Mouse (Mus musculus): Measurements from ENCODE around the gene Grik4. TPM values are rescaled to one million over a fixed set of nuclear protein-coding genes. Genes with fewer than 3 reads are reported as not detected.

The Grik4 gene
- total RNA-seq, 2 experiments from 2014 or later = 17.7 to 18.3 TPM

DNA sequence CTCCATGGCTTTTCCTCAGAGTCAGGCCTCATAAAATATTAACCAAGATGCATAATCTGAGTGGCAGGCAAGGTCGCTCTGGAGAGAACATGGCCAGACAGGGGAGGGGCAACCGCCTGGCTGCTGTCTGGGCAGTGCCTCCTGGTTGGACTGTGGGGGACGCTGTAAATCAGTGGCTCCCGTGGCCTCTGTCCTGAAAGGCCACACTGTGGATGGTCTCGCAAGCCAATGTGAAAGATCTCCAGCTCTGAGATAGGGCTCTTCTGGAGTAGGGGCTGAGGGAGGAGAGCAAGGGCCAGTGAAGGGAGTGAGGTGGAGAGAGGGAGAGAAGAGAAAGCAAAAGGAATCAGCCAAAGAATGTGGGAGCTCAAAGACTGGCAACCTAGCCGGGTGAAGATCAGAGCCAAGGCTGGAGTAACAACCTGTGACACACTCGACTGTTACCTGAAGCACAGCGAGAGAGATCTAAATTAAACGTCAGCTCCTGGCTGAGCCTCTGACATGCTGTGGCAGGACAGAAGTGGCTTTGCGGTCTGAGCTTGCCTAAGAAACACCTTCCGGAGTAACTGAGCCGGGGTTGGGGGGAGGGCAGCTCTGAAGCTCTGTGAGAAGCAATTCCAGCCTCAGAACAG is 270.8 kb downstream of the Grik4 start:
- no peak for TF ChIP-seq CTCF (IDR thresholded peaks at IDR 0.05)
- Histone ChIP-seq H3K27ac (no peak overlapping the region), H3K4me3 (no peak overlapping the region)
- no peak for DNase-seq (ENCODE audit: extremely low spot score in 1 of 2, low spot score in 2 of 2)
- intact Hi-C loops (cut with DNase I) = no loop called here

DNA sequence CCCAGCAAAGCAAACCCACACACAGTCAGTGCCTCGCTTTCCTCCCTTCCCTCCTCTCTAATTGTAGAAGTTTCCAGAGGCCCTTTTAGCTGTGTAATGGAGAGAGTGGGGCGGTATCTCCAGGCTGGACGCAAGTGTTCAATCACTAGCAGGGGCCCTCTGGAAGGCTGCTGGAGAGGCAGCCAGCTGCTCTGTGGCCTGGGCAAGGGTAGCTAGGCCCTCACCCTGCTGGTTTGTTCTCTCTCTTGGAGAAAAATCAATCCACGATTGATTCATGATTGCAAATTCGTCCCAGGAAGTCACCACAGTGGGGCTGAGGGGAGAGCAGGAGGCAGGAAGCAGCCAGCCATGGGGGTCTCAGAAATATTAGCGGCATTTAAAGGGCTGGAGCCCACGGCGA is 271.3 kb downstream of the Grik4 start:
- intact Hi-C loops (cut with DNase I) = no loop called here
- TF ChIP-seq CTCF (IDR thresholded peaks at IDR 0.05) = no peak
- no peak for DNase-seq (ENCODE audit: extremely low spot score in 1 of 2, low spot score in 2 of 2)
- H3K4me3 ChIP-seq = no peak overlapping the region
- H3K27ac ChIP-seq = no peak overlapping the region

DNA sequence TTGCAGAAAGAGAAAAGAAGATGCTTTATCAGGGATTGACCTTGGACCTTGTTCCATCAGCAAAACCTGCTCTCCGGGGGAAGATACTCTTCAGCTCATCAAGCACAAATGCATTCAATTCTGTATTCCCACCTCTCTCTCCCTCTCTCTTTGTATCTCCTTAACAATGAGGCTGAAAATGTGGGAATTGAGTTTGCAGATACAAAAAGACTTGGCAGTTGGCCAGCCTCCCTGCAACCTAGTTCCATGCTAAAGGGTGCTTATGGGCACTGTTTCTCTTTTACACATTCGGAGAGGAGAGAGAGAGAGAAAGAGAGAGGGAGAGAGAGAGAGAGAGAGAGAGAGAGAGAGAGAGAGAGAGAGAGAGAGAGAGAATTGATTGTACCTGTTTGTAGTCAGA is 273.7 kb downstream of the Grik4 start:
- intact Hi-C loops (cut with DNase I) = no loop called here
- H3K4me3 ChIP-seq = no peak overlapping the region
- no peak for DNase-seq (ENCODE audit: extremely low spot score in 1 of 2, low spot score in 2 of 2)
- H3K27ac ChIP-seq = no peak overlapping the region
- no peak for TF ChIP-seq CTCF (IDR thresholded peaks at IDR 0.05)

DNA sequence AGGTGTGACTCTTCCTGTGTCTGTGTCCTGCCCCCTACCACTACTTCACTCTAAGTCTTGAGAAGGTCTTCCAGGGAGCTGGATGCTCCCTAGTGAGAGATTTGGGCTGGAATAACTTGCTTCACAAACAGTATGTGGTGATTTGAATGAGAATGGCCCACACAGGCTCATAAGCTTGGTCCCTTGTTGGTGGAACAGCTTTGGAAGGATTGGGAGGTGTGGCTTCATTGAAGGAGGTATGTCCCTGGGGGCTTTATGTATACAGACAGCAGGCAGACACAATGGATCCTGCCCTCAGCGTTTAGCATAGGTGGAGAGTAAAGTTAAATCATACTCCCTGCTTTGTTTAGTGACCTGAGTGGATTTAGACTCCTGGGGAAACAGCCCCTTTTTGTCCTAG is 282.8 kb downstream of the Grik4 start:
- Histone ChIP-seq H3K27ac (no peak overlapping the region), H3K4me3 (no peak overlapping the region)
- intact Hi-C loops (cut with DNase I) = no loop called here
- no peak for DNase-seq (ENCODE audit: extremely low spot score in 1 of 2, low spot score in 2 of 2)
- no peak for TF ChIP-seq CTCF (IDR thresholded peaks at IDR 0.05)

DNA sequence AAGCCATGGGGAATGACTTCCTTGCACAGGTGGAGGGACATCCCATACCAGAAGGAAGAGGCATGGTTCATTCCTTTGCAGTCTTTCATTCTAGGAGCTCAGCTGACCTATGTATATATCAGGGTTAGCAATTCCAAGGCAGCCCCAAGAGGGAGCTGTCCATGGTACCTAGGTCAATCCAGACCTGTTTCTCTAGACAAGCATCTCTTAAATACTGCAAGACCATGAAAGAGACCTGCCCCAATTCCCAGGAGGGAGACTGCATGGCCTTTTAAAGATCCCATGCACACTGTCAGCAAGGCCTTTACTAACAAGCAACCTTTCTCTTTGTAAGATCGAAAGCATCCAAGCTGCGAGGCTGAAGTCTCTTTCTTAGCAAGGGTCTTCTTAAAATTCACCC is 291.5 kb downstream of the Grik4 start:
- Histone ChIP-seq H3K4me3 (no peak overlapping the region), H3K27ac (no peak overlapping the region)
- no peak for DNase-seq (ENCODE audit: extremely low spot score in 1 of 2, low spot score in 2 of 2)
- no peak; the same call in 1 of the 2 replicates for TF ChIP-seq CTCF (IDR thresholded peaks at IDR 0.05)
- intact Hi-C loops (cut with DNase I) = no loop called here

DNA sequence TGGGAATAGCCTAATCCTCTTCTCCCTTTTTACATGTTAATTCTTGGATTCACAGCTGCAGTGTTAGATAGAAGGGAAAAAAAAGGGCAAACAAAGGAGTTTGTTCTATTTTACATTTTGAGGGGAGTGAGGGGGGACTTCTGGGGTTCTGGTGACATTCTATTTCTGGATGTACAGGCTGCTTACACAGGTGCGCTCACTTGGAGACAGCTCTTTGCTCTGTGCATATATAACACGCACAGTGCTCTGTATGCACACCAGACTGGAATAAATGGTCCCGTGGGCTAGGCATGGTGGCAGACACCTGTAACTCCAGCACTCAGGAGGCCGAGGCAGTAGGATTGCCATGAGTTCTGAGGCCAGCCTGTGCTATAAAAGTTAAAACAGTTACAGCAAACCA is 292.0 kb downstream of the Grik4 start:
- no peak for TF ChIP-seq CTCF (IDR thresholded peaks at IDR 0.05)
- Histone ChIP-seq H3K27ac (no peak overlapping the region), H3K4me3 (no peak overlapping the region)
- DNase-seq (ENCODE audit: extremely low spot score in 1 of 2, low spot score in 2 of 2) = no peak
- intact Hi-C loops (cut with DNase I) = no loop called here

DNA sequence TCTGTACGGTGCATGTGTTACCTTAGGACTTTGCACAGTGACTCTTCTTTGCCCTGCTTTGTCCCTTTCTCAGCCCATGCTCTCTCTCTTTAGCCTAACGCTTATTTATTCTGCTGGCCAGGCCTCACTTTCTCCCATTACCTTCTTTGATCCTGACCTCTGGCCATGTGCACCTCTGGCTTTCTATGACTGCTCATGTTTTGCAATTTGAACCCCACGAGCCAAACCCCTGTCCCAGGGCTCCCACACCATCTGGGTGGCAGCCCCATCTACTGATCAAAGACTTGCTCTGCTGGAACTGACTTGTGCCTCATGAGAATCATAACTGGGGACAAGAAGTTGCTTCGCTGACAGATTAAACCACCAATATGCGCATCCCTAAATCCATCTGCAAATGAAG is 294.4 kb downstream of the Grik4 start:
- H3K4me3 ChIP-seq = no peak overlapping the region
- intact Hi-C loops (cut with DNase I) = no loop called here
- no peak overlapping the region for H3K27ac ChIP-seq
- TF ChIP-seq CTCF (IDR thresholded peaks at IDR 0.05) = no peak
- DNase-seq (ENCODE audit: extremely low spot score in 1 of 2, low spot score in 2 of 2) = no peak

DNA sequence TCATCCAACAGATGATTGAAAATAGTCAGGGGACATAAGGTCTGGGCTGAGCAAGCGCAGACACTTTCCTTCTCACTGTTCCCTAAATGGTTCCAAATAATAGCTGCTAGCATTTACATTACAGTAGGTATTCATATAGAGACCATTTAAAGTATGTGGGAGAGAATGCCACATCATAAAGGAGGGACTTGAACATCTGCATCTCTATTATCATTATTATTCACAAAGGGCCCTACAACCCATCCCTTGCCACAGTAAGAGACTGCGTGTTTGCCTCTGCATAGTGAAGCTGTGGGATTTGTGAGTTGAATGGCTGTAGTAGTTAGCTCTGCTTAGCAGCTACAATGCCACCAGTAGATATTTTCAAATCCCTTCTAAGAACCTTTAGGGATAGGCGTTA is 296.2 kb downstream of the Grik4 start:
- no peak for TF ChIP-seq CTCF (IDR thresholded peaks at IDR 0.05)
- no peak for DNase-seq (ENCODE audit: extremely low spot score in 1 of 2, low spot score in 2 of 2)
- H3K4me3 ChIP-seq = no peak overlapping the region
- intact Hi-C loops (cut with DNase I) = no loop called here
- H3K27ac ChIP-seq = peak overlapping the region; percentile 42; the same call in 1 of the 2 replicates

DNA sequence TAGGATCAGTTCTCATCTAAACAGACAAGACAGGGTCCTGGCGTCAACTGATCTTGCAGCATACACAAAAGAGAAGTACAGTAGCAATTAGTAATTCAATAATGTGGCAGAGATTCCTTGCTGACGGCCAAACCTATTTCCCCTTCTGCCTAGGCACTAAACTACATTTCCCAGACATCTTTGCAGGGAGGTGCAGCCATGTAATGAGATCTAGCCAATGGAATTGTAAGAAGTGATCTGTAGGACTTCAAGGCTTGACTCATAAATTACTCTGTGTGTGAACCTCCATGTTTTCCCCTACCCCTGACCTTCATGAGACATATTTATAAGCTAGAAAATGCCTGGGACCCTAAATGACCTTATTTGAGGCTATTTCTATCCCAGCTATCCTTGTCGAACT is 296.7 kb downstream of the Grik4 start:
- intact Hi-C loops (cut with DNase I) = no loop called here
- DNase-seq (ENCODE audit: extremely low spot score in 1 of 2, low spot score in 2 of 2) = no peak
- no peak for TF ChIP-seq CTCF (IDR thresholded peaks at IDR 0.05)

DNA sequence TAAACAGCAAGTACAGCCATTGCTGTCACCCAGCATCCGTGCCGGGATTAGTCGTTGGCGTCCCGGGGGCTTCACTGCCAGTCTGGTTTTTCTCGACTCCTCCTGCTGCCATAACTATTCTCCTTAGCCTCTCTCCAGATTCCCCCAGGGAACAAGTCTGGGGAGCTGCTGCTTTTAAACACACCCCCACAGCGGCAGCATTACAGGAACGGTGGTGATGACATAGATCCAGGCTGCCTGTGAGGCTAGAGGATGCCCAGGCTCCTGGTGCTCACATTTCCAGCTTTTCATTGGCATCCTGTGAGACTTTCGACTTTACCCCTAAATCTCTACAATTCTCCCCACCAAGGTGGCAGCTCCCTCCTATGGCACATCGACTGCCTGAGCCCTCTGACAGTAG is 297.5 kb downstream of the Grik4 start:
- H3K27ac ChIP-seq = peak overlapping the region; percentile 30; the same call in 1 of the 2 replicates
- no peak for TF ChIP-seq CTCF (IDR thresholded peaks at IDR 0.05)
- H3K4me3 ChIP-seq = no peak overlapping the region
- intact Hi-C loops (cut with DNase I) = no loop called here
- DNase-seq (ENCODE audit: extremely low spot score in 1 of 2, low spot score in 2 of 2) = peak; percentile 20 to 26

More for the DNA sequence above, 296.7 kb downstream of the Grik4 start:
- no peak overlapping the region for H3K4me3 ChIP-seq
- H3K27ac ChIP-seq = peak overlapping the region; percentile 42; the same call in 1 of the 2 replicates

DNA sequence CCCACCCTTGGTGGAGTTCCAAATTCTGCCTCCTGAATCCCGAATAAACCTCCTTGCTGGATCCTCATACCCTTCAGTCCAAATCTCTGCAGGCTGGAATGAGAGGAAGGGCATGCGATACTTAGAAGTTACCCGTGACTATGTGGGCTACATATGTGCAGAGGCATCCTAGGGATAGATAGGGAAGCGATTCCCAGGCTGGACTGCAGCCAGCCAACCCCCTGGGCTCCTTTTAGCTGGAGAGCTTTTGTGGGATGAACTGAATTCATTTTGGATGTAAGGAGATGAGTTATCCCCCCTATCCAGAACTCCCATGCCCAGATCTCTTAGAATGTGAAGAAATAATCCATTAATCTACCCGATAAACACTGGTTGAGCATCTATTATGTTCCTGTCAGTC is 299.1 kb downstream of the Grik4 start:
- TF ChIP-seq CTCF (IDR thresholded peaks at IDR 0.05) = no peak
- intact Hi-C loops (cut with DNase I) = no loop called here
- H3K27ac ChIP-seq = no peak overlapping the region
- no peak for DNase-seq (ENCODE audit: extremely low spot score in 1 of 2, low spot score in 2 of 2)
- H3K4me3 ChIP-seq = no peak overlapping the region

DNA sequence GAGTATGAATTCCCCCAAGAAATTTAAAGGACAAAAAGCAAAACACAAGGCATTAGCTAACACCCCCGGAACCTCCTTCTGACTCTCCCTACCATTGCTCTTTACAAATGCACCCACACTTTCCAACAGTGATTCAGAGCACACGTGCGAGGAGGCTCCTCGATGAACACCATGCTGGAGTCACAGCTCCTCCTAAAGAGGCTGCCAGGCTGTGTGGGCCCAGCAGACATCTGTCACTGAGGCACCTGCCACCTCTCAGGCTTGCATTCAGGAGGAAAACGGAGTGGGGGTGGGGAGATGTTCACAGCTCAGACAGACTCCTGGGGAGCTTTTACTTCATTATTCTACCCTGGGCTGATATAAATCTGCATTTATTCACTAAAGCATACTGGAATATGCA is 301.5 kb downstream of the Grik4 start:
- peak; percentile 77 to 82 for DNase-seq (ENCODE audit: extremely low spot score in 1 of 2, low spot score in 2 of 2)
- TF ChIP-seq CTCF (IDR thresholded peaks at IDR 0.05) = no peak
- H3K4me3 ChIP-seq = no peak overlapping the region
- intact Hi-C loops (cut with DNase I) = no loop called here
- no peak overlapping the region for H3K27ac ChIP-seq

DNA sequence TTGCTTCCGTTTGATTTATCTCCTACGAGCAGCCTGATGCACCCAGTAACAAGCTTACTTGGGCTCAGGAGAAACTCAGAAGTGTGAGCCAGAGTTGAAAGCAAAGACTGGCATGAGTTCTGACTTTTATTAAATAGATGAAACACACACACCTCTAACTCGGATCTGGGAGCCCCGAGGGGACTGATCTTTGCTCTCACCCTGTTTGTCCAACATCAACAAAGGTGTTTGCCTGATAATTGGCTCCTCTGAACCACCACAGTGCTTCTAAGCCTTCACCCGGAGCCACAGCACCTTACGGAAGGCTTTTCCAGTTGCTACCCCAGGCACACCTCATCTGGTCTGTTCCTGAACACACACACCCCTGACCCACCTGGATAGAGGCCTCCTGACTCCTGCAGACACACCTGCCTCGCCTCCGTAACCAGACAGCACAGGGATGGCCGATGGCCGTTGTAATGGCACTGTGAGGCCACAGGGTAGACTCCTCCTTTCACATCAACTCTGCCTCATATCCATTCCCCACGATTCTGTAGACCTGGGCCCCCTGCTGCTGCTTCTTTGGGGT is 302.7 kb downstream of the Grik4 start:
- H3K4me3 ChIP-seq = no peak overlapping the region
- no peak for TF ChIP-seq CTCF (IDR thresholded peaks at IDR 0.05)
- H3K27ac ChIP-seq = no peak overlapping the region
- intact Hi-C loops (cut with DNase I) = no loop called here
- no peak for DNase-seq (ENCODE audit: extremely low spot score in 1 of 2, low spot score in 2 of 2)

Data from left cerebral cortex, adult 2 months (tissue).